Mouse (Mus musculus) hindbrain, embryonic 10.5 days (tissue): ENCODE results near the gene Urah. TPM values are rescaled to one million over a fixed set of nuclear protein-coding genes. Genes with fewer than 3 reads are reported as not detected.

ENCODE experiments used
- DNase-seq: peaks from one replicate; pipeline ENCODE4 v3.0.0-alpha.2; 2017; ENCODE audit warnings: low spot score
- H3K27ac ChIP-seq: fragments of 300-500 bp; sonication (generic); 2 replicates; pipeline ENCODE4 v1.5.1; 2016; ENCODE audit warnings: mild to moderate bottlenecking, moderate library complexity
- H3K27me3 ChIP-seq: fragments of 300-500 bp; sonication (generic); 2 replicates; pipeline ENCODE4 v1.6.1; 2016; ENCODE audit warnings: mild to moderate bottlenecking; ENCODE audit not compliant: poor library complexity, insufficient read depth, severe bottlenecking
- H3K36me3 ChIP-seq: fragments of 300-500 bp; sonication (generic); 2 replicates; pipeline ENCODE4 v1.6.1; 2016; ENCODE audit warnings: mild to moderate bottlenecking, moderate library complexity
- H3K4me1 ChIP-seq: fragments of 300-500 bp; sonication (generic); replicated peaks from 2 replicates; pipeline ENCODE4 v1.6.1; 2016; ENCODE audit warnings: mild to moderate bottlenecking
- H3K4me3 ChIP-seq: fragments of 300-500 bp; sonication (generic); 2 replicates; pipeline ENCODE4 v1.5.1; 2016; ENCODE audit warnings: mild to moderate bottlenecking, moderate library complexity
- H3K9me3 ChIP-seq: fragments of 300-500 bp; sonication (generic); 2 replicates; pipeline ENCODE4 v1.6.1; 2016; ENCODE audit warnings: mild to moderate bottlenecking, moderate library complexity
- WGBS: fragments of 180-500 bp; shearing (Covaris S2); methylation state at CpG from one replicate; pipeline ENCODE4 v1.1.7; 2016; 5-methylcytosine and 5-hydroxymethylcytosine counted together
- polyA plus RNA-seq: library from polyadenylated mRNA; unstranded; fragments of >200 nt; fragmentation: Nextera tagmentation; extraction: Ambion mirVana; gene quantifications from 2 replicates; pipeline ENCODE4 v1.2.1, GENCODE M21; 2016

The Urah gene
- polyA plus RNA-seq, 1 experiment from 2014 or later = 0.97 TPM

- no peak for DNase-seq
- Histone ChIP-seq H3K4me3 (peak overlapping the region; percentile 74), H3K27ac (no peak overlapping the region)
These were observed 23.9 kb downstream of the Urah start for GRCm38 (mm10) chr7:140858746-140859145.

GRCm38 (mm10) chr7:140859997-140860396, 25.2 kb downstream of the Urah start:
- DNase-seq = no peak
- Histone ChIP-seq H3K4me3 (no peak overlapping the region), H3K4me1 (peaks cover 28% of the 10 kb centered on the region), H3K27ac (no peak overlapping the region), H3K27me3 (no peaks in the 10 kb centered on the region), H3K36me3 (peaks cover 69% of the 10 kb centered on the region), H3K9me3 (no peaks in the 10 kb centered on the region)
- WGBS = 82% methylated on average over 6 of the region's 6 CpGs

More at GRCm38 (mm10) chr7:140858746-140859145, 23.9 kb downstream of the Urah start:
- Histone ChIP-seq H3K4me1 (peaks cover 30% of the 10 kb centered on the region), H3K9me3 (no peaks in the 10 kb centered on the region), H3K36me3 (peaks cover 67% of the 10 kb centered on the region), H3K27me3 (no peaks in the 10 kb centered on the region)
- WGBS = 95% methylated on average over 8 of the region's 8 CpGs

- Histone ChIP-seq H3K4me3 (no peak overlapping the region), H3K36me3 (peaks cover 74% of the 10 kb centered on the region), H3K4me1 (peaks cover 20% of the 10 kb centered on the region), H3K9me3 (no peaks in the 10 kb centered on the region), H3K27me3 (no peaks in the 10 kb centered on the region), H3K27ac (no peak overlapping the region)
- DNase-seq = no peak
- WGBS = 91% methylated on average over 5 of the region's 5 CpGs
These were observed 25.9 kb downstream of the Urah start for GRCm38 (mm10) chr7:140860728-140861127.

GRCm38 (mm10) chr7:140864761-140865160, 29.9 kb downstream of the Urah start:
- Histone ChIP-seq H3K4me1 (no peaks in the 10 kb centered on the region), H3K27ac (no peak overlapping the region), H3K36me3 (peaks cover 79% of the 10 kb centered on the region), H3K4me3 (no peak overlapping the region), H3K9me3 (no peaks in the 10 kb centered on the region), H3K27me3 (no peaks in the 10 kb centered on the region)
- no peak for DNase-seq
- WGBS = 86% methylated on average over 12 of the region's 12 CpGs

- Histone ChIP-seq H3K36me3 (peaks cover 40% of the 10 kb centered on the region), H3K4me1 (no peaks in the 10 kb centered on the region), H3K9me3 (no peaks in the 10 kb centered on the region), H3K27ac (no peak overlapping the region), H3K27me3 (no peaks in the 10 kb centered on the region), H3K4me3 (no peak overlapping the region)
- no peak for DNase-seq
- 89% methylated on average over 4 of the region's 4 CpGs for WGBS
These were observed 39.4 kb downstream of the Urah start for GRCm38 (mm10) chr7:140874224-140874623.

GRCm38 (mm10) chr7:140877364-140877763, 42.5 kb downstream of the Urah start:
- Histone ChIP-seq H3K36me3 (peaks cover 37% of the 10 kb centered on the region), H3K9me3 (no peaks in the 10 kb centered on the region), H3K27ac (no peak overlapping the region), H3K4me3 (no peak overlapping the region), H3K27me3 (no peaks in the 10 kb centered on the region), H3K4me1 (peaks cover 8% of the 10 kb centered on the region)
- 81% methylated on average over 6 of the region's 6 CpGs for whole genome bisulfite sequencing
- DNase-seq = no peak

GRCm38 (mm10) chr7:140879355-140879754, 44.5 kb downstream of the Urah start:
- no peaks in the 10 kb centered on the region for H3K27me3 ChIP-seq
- DNase-seq = no peak
- H3K4me3 ChIP-seq = no peak overlapping the region
- WGBS = 90% methylated on average over 7 of the region's 7 CpGs
- peaks cover 20% of the 10 kb centered on the region for H3K4me1 ChIP-seq
- no peak overlapping the region for H3K27ac ChIP-seq
- H3K36me3 ChIP-seq = peaks cover 38% of the 10 kb centered on the region
- no peaks in the 10 kb centered on the region for H3K9me3 ChIP-seq

GRCm38 (mm10) chr7:140880419-140880818, 45.6 kb downstream of the Urah start:
- no peaks in the 10 kb centered on the region for H3K27me3 ChIP-seq
- 90% methylated on average over 3 of the region's 3 CpGs for WGBS

GRCm38 (mm10) chr7:140880865-140881515, 46.2 kb downstream of the Urah start:
- peak overlapping the region; percentile 91 for H3K27ac ChIP-seq
- H3K27me3 ChIP-seq = no peaks in the 10 kb centered on the region
- H3K36me3 ChIP-seq = peaks cover 42% of the 10 kb centered on the region
- DNase-seq = no peak
- no peaks in the 10 kb centered on the region for H3K9me3 ChIP-seq
- peaks cover 20% of the 10 kb centered on the region for H3K4me1 ChIP-seq
- H3K4me3 ChIP-seq = peak overlapping the region; percentile 90
- 34% methylated on average over 8 of the region's 8 CpGs for WGBS

More at GRCm38 (mm10) chr7:140880419-140880818, 45.6 kb downstream of the Urah start:
- Histone ChIP-seq H3K4me1 (peaks cover 20% of the 10 kb centered on the region), H3K9me3 (no peaks in the 10 kb centered on the region), H3K27ac (no peak overlapping the region), H3K4me3 (peak overlapping the region; percentile 90; the same call in 1 of the 2 replicates), H3K36me3 (peaks cover 41% of the 10 kb centered on the region)
- DNase-seq = no peak

- H3K36me3 ChIP-seq = peaks cover 42% of the 10 kb centered on the region
- peaks cover 20% of the 10 kb centered on the region for H3K4me1 ChIP-seq
- peak; percentile 93 for DNase-seq
- under 1% methylated on average over 59 of the region's 59 CpGs for WGBS
- H3K4me3 ChIP-seq = peak within 1 kb of the TSS; percentile 90
- H3K9me3 ChIP-seq = no peaks in the 10 kb centered on the region
- H3K27me3 ChIP-seq = no peaks in the 10 kb centered on the region
- H3K27ac ChIP-seq = peak within 1 kb of the TSS; percentile 91
These were observed 47.1 kb downstream of the Urah start, which contains the start of the genes Psmd13 and Sirt3 for GRCm38 (mm10) chr7:140881696-140882468. Psmd13 (plus strand) TSS chr7:140881968. Sirt3 (minus strand) TSS chr7:140882309.

GRCm38 (mm10) chr7:140882469-140882803, 47.6 kb downstream of the Urah start:
- Histone ChIP-seq H3K9me3 (no peaks in the 10 kb centered on the region), H3K27ac (peak overlapping the region; percentile 91), H3K4me1 (peaks cover 20% of the 10 kb centered on the region), H3K4me3 (peak overlapping the region; percentile 90), H3K27me3 (no peaks in the 10 kb centered on the region), H3K36me3 (peaks cover 43% of the 10 kb centered on the region)
- no peak for DNase-seq
- WGBS = under 1% methylated on average over 12 of the region's 12 CpGs
